Mouse (Mus musculus): ENCODE measurements around the gene B3gnt8. TPM values are rescaled to one million over a fixed set of nuclear protein-coding genes. Genes with fewer than 3 reads are reported as not detected.
"Not testable (repeated sequence)": the region's sequence is repeated elsewhere in the genome, so short reads cannot be mapped to it uniquely, and the experiment has no call there.

B3gnt8 gene
- total RNA-seq (2021): 1 to 10 TPM in 1 of 2 experiments, under 1 TPM in 1; 0.86 to 1.0 TPM
- long read RNA-seq, experiment 1, partial matches to known transcripts: 0 of 1 reads
- long read RNA-seq, experiment 1, other reads (novel, unspliced or antisense): 0 of 1 reads
- long read RNA-seq, experiment 2: 0 reads

GRCm38 (mm10) chr7:25626509-25627430 lies at the start of gene B3gnt8:
Gene B3gnt8, plus strand, starts transcription at chr7:25626654.
- no peak for DNase-seq (ENCODE audit: low spot score in 2 of 2)

DNA sequence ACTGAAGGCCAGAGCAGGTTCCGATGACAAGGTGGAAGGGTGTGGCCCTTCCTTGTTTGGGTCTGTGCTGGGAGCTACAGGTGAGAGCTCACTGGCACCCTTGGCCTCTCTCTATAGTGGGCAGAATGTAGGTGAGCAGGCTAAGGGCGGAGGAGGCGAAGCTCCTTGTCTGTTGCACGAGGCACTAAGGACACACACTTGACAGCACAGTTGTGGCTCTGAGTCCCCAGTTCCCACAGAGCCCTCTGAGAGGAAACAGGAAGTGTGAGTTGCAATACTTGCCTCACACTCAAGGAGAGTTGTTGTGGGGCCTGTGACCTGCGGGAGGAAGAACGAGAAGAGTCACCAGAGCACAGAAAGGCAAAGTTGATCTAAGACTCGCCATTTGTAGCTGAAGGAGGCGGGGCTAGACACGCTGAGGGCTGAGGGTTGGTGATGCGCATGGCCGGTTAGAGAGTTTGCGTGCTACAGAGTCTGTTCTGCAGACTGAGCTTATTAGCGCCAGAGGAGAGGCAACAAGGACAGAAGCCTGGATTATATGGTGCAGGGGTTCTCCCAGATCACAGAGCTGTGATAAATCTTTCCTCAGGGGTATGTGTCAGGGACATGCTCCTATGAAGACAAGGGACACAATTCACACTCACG lies 49.5 kb upstream of the B3gnt8 start:
- not testable (repeated sequence) for DNase-seq (ENCODE audit: low spot score in 2 of 2)

DNA sequence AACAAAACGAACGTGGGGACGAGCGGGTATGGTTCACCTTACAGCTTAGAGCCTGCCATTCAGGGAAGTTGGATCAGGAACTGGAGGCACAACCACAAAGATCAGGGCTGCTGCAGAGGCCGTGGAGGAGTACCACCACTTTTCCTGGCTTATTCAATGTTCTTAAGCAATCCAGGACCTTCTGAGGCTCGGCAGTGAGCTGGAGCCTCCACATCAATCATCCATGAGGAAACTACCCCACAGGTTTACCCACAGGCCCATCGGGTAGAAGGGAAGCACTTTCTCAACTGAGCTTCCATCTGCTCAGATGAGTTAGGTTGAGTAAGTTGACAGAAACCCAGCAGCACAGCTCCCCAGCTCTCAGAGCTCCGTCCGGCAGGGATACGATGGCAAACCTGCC lies 47.0 kb upstream of the B3gnt8 start:
- no peak for DNase-seq (ENCODE audit: low spot score in 2 of 2)

DNA sequence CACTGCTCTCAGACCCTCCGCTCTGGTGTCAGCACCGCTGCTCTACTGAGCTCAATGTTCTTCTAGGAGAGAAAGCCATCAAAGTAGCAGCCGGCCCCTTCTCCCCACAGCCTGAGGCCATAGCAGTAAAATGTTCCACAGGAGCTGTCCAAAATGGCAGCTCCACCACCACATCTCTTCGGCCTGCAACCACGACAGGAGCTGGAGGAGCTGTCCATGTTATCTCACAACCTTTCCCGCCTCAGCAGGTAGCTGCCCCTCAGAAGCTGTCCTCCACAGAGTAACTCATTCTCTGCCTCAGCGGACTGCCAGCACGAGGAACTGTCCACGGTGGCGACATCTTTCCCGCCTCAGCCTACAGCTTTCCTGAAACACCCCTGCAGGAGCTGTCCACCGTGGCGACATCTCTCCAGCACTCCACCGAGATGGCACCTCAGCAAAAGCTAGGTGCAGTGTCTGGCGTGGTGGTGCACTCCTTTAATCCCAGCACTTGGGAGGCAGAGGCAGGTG lies 44.1 kb upstream of the B3gnt8 start:
- DNase-seq (ENCODE audit: low spot score in 2 of 2): no peak

- DNase-seq (ENCODE audit: low spot score in 2 of 2): no peak
Measured at GRCm38 (mm10) chr7:25584651-25585050, 41.8 kb upstream of the B3gnt8 start.

GRCm38 (mm10) chr7:25585351-25586204 lies 40.9 kb upstream of the B3gnt8 start:
- DNase-seq (ENCODE audit: low spot score in 2 of 2): no peak

DNA sequence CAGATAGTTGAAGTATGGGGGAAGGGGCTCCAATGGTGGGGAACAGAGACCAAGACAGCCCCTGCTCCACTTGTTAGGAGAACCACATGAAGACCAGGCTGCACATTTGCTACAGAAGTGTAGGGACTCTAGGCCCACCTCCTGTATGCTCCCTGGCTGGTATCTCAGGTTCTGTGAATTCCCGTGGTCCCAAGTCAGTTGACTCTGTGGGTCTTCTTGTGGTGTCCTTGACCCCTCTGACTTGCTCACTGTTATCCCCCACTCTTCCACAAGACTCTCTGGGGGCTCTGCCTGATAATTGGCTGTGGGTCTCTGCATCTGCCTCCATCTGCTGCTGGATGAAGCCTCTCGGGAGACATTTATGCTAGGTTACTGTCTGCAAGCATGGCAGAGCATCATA lies 35.2 kb upstream of the B3gnt8 start:
- DNase-seq (ENCODE audit: low spot score in 2 of 2): no peak

DNA sequence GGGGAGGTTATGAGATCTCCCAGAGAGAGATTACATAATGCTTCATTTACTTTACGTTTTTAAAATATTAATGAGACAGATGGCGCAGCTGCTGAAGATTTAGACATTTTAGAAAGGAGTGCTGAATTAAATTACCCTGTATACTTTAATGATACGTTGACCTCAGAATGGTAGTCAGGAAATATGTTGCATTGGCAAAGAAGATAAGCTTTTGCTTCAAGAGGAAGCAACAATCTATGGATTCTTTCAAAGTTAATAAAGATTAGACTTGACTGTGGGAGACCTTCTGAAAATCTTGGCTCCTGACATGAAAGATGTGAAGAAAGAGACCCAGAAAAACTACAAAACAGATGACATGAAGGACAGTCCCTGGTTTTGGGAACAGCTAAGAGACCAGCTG lies 32.6 kb upstream of the B3gnt8 start:
- no peak for DNase-seq (ENCODE audit: low spot score in 2 of 2)

DNA sequence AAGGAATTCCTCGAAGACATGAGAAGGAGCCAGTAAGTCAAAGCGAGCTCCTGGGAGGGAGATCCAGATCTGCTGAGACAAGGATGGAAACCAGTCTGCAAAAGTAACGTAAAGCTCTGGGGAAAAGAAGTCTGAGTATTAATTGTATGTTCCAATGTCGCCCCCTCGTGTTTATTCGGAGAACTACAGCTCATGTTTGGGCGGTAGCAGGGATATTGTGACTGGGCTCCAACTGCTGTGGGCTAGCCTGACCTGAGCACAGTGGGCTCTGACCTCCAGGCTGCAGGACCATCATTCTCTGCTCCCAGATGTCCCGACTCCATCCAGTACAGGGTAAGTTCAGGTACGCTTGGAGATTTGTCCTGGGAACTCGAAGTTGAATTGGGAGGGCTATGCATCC lies 26.8 kb upstream of the B3gnt8 start:
- peak; percentile 69 to 76 for DNase-seq (ENCODE audit: low spot score in 2 of 2)

GRCm38 (mm10) chr7:25600666-25601065 lies 25.8 kb upstream of the B3gnt8 start:
- DNase-seq (ENCODE audit: low spot score in 2 of 2): no peak

DNA sequence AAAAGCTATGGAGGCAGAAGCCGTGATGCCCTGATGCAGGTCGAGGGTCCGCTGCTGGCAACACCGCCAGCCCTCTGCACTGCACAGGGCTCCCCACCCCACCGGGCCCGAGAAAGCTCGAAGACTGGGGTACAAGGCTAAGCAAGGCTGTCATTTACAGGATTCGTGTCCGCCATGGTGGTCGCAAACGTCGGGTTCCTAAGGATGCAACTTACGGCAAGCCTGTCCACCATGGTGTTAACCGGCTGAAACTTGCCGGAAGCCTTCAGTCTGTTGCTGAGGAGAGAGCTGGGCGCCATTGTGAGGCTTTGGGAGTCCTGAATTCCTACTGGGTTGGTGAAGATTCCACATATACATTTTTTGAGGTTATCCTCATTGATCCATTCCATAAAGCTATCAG lies 25.1 kb upstream of the B3gnt8 start:
- no peak for DNase-seq (ENCODE audit: low spot score in 2 of 2)

DNA sequence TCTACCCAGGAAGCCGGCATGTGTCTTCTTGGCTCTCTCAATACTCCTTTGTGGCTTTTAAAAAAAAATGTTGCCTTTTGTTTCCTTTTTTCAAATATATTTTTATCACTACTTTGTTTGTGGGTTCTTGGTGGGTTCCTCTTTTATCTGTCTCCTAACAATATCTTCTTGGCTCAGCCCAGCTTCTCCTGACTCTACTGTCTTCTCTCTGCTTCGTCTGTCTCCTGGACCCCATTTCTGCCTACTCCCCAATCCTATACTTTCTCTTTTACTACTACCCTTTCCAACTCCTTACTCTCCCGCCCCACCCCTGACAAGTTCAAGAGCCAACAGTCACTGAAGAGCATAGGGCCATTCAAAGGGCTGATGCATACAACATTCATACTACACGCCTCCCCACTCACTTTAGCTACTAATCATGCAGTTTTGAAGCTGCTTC lies 19.8 kb upstream of the B3gnt8 start:
- no peak for DNase-seq (ENCODE audit: low spot score in 2 of 2)

- no peak for DNase-seq (ENCODE audit: low spot score in 2 of 2)
Measured at GRCm38 (mm10) chr7:25607196-25607595, 19.3 kb upstream of the B3gnt8 start.

DNA sequence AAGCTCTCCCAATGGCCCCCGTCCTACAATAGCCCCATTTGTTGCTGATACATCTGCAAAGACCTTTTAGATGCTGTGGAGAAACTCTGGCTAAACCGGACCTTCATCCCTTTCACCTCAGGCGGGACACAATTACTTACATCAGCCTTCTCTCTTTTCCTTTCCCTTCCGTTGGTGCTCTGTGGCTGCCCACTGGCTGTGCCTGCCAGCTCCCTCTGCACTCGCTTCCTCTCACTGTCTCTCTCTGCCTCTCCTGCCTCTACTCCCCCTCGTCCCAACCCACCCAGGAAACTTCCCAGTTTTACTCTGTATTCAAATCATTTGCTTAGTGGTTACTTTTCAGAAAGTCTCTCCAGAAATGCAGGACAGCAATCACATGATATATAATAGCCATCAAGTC lies 16.4 kb upstream of the B3gnt8 start:
- DNase-seq (ENCODE audit: low spot score in 2 of 2): no peak

DNA sequence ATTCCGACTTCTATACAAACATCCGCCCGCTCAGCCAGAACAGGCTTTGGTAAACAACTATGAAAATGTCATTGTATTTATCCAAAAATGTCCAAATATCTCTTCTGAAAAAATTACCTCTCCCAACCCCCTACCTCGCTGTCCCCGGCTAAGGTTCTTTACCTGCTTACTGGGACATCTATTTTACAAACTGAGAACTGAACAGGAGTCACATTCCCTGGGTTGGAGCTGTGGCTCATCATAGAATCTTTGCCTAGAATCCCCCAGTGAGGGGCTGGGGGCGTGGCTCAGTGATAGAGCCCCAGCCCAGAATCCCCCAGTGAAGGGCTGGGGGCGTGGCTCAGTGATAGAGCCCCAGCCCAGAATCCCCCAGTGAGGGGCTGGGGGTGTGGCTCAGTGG lies 15.0 kb upstream of the B3gnt8 start:
- no peak for DNase-seq (ENCODE audit: low spot score in 2 of 2)

- DNase-seq (ENCODE audit: low spot score in 2 of 2): no peak
Measured at GRCm38 (mm10) chr7:25614086-25614485, 12.4 kb upstream of the B3gnt8 start.

DNA sequence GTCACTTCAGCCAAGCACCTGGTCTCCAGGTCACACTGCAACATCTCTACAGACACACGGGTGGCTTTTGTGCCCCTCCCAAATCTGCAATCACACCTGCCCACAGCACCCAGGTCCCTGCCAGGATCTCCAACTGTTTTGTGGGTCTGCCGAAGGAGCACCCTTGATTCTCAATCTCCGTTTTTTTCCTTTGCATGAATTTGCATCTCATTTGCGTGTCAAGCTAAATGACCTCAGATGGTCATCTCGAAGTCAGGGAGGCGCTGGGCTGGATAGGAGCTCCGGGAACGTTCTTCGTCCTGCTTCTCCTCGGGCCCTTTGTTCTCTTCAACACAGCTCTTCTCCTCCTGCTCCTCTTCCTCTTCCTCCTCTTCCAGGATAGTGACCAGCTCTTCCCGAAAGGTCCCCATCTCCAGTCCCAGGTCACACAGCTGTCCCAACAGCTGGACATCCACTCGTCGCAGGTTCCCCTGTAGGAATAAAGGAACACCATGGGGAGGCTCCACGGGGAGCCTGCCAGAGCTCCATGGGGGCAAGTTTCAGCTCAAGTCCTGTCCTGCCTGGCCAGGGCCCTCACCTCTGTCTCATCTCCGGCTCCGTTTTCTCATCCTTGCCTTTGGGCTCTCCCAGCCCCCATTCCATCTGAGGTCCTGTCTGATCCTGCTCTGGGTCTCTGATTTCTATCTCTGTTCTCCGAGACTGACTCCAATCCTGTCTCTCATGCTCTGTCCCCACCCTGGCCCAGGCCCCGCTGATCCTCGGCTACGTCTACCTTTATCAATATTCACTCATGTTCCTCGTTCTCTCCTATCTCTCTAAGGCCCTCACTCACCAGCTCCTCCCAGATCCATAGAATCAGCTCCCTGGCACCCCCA lies 11.4 kb upstream of the B3gnt8 start:
- no peak for DNase-seq (ENCODE audit: low spot score in 2 of 2)

GRCm38 (mm10) chr7:25615706-25616011 lies 10.8 kb upstream of the B3gnt8 start, which contains the start of gene Erich4:
Gene Erich4, minus strand, starts transcription at chr7:25615892.
- DNase-seq (ENCODE audit: low spot score in 2 of 2): no peak

DNA sequence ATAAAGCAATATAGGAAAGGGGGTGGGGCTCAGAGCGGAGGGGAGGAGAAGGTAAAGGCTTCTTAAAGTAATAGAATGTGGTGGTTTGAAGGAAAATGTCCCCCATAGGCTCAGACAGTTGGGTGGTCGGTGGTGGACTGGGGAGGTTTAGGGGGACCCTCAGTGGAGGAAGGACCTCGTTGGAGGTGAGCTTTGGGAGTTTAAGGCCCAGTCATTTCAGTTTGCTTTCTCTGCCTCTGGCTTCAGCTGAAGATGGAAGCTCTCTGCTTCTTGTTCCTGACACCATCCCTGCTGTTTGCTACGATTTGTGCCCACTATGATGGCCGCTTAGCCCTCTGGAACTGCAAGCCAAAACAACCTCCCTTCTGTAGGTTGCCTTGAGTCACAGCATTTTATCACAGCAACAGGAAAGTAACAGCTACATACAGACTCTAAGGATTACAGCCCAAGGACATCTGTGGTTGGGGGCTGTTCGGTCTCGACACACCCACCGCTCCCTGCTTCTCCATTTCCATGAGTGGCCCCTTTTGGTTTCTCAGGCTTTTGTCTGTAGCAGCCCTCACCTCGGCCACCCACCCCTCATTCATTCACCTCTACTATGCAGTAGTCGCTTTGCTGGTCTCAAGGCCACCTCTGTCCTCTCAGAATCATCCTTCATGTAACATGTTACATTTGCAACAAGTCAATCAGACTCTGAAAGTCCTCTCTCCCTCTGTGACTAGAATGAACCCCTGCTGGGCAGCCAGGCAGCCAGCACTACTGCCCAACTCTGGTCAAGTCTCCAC lies 8.9 kb upstream of the B3gnt8 start:
- DNase-seq (ENCODE audit: low spot score in 2 of 2): no peak
